ENCODE assay signal across 12 mouse cellular contexts in the genomic region with DNA sequence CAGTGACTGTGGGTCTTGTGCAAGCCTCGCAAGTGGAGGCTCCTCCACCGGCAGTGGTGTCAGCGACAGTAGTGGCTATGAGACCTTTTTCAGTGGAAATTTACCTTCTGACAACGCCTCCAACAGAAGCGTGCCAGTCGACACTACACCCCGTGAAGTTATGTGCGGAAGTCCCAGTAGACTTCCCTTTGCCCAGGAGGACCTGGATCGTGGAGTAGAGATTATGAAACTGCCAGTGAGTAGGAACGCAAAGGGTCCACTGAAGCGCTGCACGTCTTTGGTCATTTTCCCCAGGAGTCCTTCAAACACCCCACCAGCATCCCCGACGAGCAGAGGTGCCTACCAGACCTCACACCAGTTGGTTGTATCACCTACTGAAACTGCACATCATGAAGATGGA. TPM values are rescaled to one million over a fixed set of nuclear protein-coding genes. Genes with fewer than 3 reads are reported as not detected.
DNase-seq lines count a peak whose midpoint lies in the region; ATAC-seq and TF ChIP-seq lines count a peak whose summit lies in the region.
"Had no signal": no experiment of that assay in that cellular context is flagged by ENCODE, and none has a peak within 500 bp of the region (broad histone marks: within the 10 kb centered on the region; RNA-seq: fewer than 3 reads in every experiment).

No protein-coding gene starts in this region.

- peak; percentile 40 for DNase-seq in adrenal gland, postnatal 14 days
- no peak for DNase-seq in adrenal gland, adult 18-20 months (ENCODE audit: low spot score in 2 of 2)
- DNase-seq in hindbrain, embryonic 14.5 days (ENCODE audit: low spot score): no peak
- DNase-seq in midbrain, embryonic 10.5 days (ENCODE audit: low spot score): no peak
- no peak for DNase-seq in right cerebral cortex, postnatal 25 days
- DNase-seq: cerebellum, adult 9-11 months; kidney, adult 9 months; lung, adult 18-20 months had no signal

- no peak overlapping the region for H3K4me3 ChIP-seq in hindbrain, embryonic 14.5 days (replicated peaks; ENCODE audit: low read length)
- no peak overlapping the region for H3K4me3 ChIP-seq in hindbrain, embryonic 12.5 days
- no peak overlapping the region for H3K4me3 ChIP-seq in midbrain, embryonic 15.5 days
- H3K4me3 ChIP-seq in midbrain, embryonic 10.5 days: no peak overlapping the region
- H3K4me3 ChIP-seq in olfactory bulb, adult 2 months (ENCODE audit: insufficient read depth, low read depth, low read length): no peak overlapping the region; the same call in 1 of the 2 replicates
- H3K4me3 ChIP-seq: myocyte had no signal

- 90% methylated on average over 14 of the region's 14 CpGs for WGBS in hindbrain, embryonic 14.5 days
- 92% methylated on average over 14 of the region's 14 CpGs for WGBS in hindbrain, embryonic 12.5 days
- 89% methylated on average over 14 of the region's 14 CpGs for WGBS in midbrain, embryonic 15.5 days
- whole genome bisulfite sequencing in midbrain, embryonic 10.5 days: 94% methylated on average over 14 of the region's 14 CpGs
- 69% methylated on average over 14 of the region's 14 CpGs for WGBS in olfactory bulb, adult 2 months

- H3K4me2 ChIP-seq in hindbrain, embryonic 14.5 days (replicated peaks): no peak overlapping the region
- no peak overlapping the region for H3K4me2 ChIP-seq in hindbrain, embryonic 12.5 days (replicated peaks)
- no peak overlapping the region for H3K4me2 ChIP-seq in midbrain, embryonic 15.5 days

- no peak for TF ChIP-seq CTCF in olfactory bulb, adult 2 months (IDR thresholded peaks at IDR 0.05; ENCODE audit: insufficient read depth, low read depth, low read length)

- H3K27ac ChIP-seq in hindbrain, embryonic 14.5 days: 0 out of 2 replicates have a peak overlapping the region, but pooled peaks have one; percentile 66
- no peak overlapping the region for H3K27ac ChIP-seq in hindbrain, embryonic 12.5 days
- peak overlapping the region; percentile 4; the same call in 1 of the 2 replicates for H3K27ac ChIP-seq in midbrain, embryonic 15.5 days
- no peak overlapping the region for H3K27ac ChIP-seq in midbrain, embryonic 10.5 days (replicated peaks)
- peak overlapping the region; percentile 40 for H3K27ac ChIP-seq in olfactory bulb, adult 2 months (ENCODE audit: insufficient read depth, low read depth, low read length)

- no peak overlapping the region for H3K9ac ChIP-seq in hindbrain, embryonic 14.5 days
- H3K9ac ChIP-seq in hindbrain, embryonic 12.5 days: no peak overlapping the region
- no peak overlapping the region for H3K9ac ChIP-seq in midbrain, embryonic 15.5 days

- no peak for TF ChIP-seq POLR2A in olfactory bulb, adult 2 months (IDR thresholded peaks at IDR 0.05; ENCODE audit: insufficient read depth, low read depth, low read length)

- no peak for ATAC-seq in hindbrain, embryonic 14.5 days (ENCODE audit: low FRiP score)
- no peak for ATAC-seq in hindbrain, embryonic 12.5 days (ENCODE audit: low FRiP score)
- ATAC-seq in midbrain, embryonic 15.5 days (replicated peaks): no peak

- peaks cover 87% of the 10 kb centered on the region for H3K36me3 ChIP-seq in hindbrain, embryonic 14.5 days (replicated peaks; ENCODE audit: control insufficient read depth, insufficient read depth)
- peaks cover 64% of the 10 kb centered on the region for H3K36me3 ChIP-seq in hindbrain, embryonic 12.5 days
- H3K36me3 ChIP-seq in midbrain, embryonic 15.5 days (replicated peaks): peaks cover 7% of the 10 kb centered on the region; the same call in 1 of the 2 replicates
- peaks cover 98% of the 10 kb centered on the region for H3K36me3 ChIP-seq in midbrain, embryonic 10.5 days

- H3K9me3 ChIP-seq in hindbrain, embryonic 14.5 days (ENCODE audit: control insufficient read depth, low read length): no peaks in the 10 kb centered on the region
- H3K9me3 ChIP-seq in hindbrain, embryonic 12.5 days (replicated peaks): no peaks in the 10 kb centered on the region
- H3K9me3 ChIP-seq in midbrain, embryonic 15.5 days: no peaks in the 10 kb centered on the region
- no peaks in the 10 kb centered on the region for H3K9me3 ChIP-seq in midbrain, embryonic 10.5 days (replicated peaks)

- H3K27me3 ChIP-seq in hindbrain, embryonic 14.5 days (ENCODE audit: control insufficient read depth, insufficient read depth, low read length): no peaks in the 10 kb centered on the region
- no peaks in the 10 kb centered on the region for H3K27me3 ChIP-seq in hindbrain, embryonic 12.5 days
- no peaks in the 10 kb centered on the region for H3K27me3 ChIP-seq in midbrain, embryonic 15.5 days (replicated peaks)
- H3K27me3 ChIP-seq in midbrain, embryonic 10.5 days (ENCODE audit: low read depth, poor library complexity, severe bottlenecking): no peaks in the 10 kb centered on the region

- H3K4me1 ChIP-seq in hindbrain, embryonic 14.5 days (replicated peaks; ENCODE audit: control insufficient read depth, insufficient read depth, low read length): peaks cover 17% of the 10 kb centered on the region; the same call in 1 of the 2 replicates
- peaks cover 21% of the 10 kb centered on the region for H3K4me1 ChIP-seq in hindbrain, embryonic 12.5 days
- H3K4me1 ChIP-seq in midbrain, embryonic 15.5 days: peaks cover 31% of the 10 kb centered on the region
- H3K4me1 ChIP-seq in midbrain, embryonic 10.5 days: no peaks in the 10 kb centered on the region
- H3K4me1 ChIP-seq in olfactory bulb, adult 2 months (ENCODE audit: control insufficient read depth, insufficient read depth, low read length): peaks cover 23% of the 10 kb centered on the region

RNA-seq across cellular contexts. Expression of a gene that starts 31.7 kb away (rescaled TPM):
- total RNA-seq in adrenal gland, postnatal 14 days (2021): 490 and 493 TPM in 2 replicates
- total RNA-seq in adrenal gland, adult 18-20 months (2021): 100 to 1,000 TPM; 376 to 378 TPM
- 478 and 513 TPM in 2 replicates for polyA plus RNA-seq in hindbrain, embryonic 14.5 days (2014; fragmentation: Nextera tagmentation; extraction: Ambion mirVana)
- 704 and 727 TPM in 2 replicates for polyA plus RNA-seq in hindbrain, embryonic 12.5 days (2016; fragmentation: Nextera tagmentation; extraction: Ambion mirVana)
- polyA plus RNA-seq in midbrain, embryonic 15.5 days (2015; fragmentation: Nextera tagmentation; extraction: Ambion mirVana): 436 and 451 TPM in 2 replicates
- 605 and 682 TPM in 2 replicates for polyA plus RNA-seq in midbrain, embryonic 10.5 days (2016; fragmentation: Nextera tagmentation; extraction: Ambion mirVana)
- polyA plus RNA-seq in olfactory bulb, adult 2 months (2012; ENCODE audit: insufficient read depth, insufficient read length, low replicate concordance, missing spikeins): 216 and 232 TPM in 2 replicates

Comparison
In these comparisons a context has a peak if more than half of its experiments do, and no peak if none do; other contexts are left out.
1. H3K27ac ChIP-seq: peak in hindbrain, embryonic 14.5 days (single experiment), midbrain, embryonic 15.5 days (single experiment) and olfactory bulb, adult 2 months (single experiment); none in hindbrain, embryonic 12.5 days (single experiment) and midbrain, embryonic 10.5 days (single experiment).